Mouse (Mus musculus) heart, postnatal 10 days (tissue): ENCODE measurements at regions not wholly inside any gene's neighbourhood (a gene's known extent, or its start where the extent isn't known, plus 50 kb on each side); places are given as distances from the start of the nearest gene placed in this dataset.

Experiments
- DNase-seq, 2 experiments: peaks; one replicate each; pipeline ENCODE4 v3.0.0; 2021
- intact Hi-C: fragments of 180-260 bp; cut with DNase I; formaldehyde crosslinking; loops from one replicate; pipeline ENCODE4 v1.15.1; 2025

DNA sequence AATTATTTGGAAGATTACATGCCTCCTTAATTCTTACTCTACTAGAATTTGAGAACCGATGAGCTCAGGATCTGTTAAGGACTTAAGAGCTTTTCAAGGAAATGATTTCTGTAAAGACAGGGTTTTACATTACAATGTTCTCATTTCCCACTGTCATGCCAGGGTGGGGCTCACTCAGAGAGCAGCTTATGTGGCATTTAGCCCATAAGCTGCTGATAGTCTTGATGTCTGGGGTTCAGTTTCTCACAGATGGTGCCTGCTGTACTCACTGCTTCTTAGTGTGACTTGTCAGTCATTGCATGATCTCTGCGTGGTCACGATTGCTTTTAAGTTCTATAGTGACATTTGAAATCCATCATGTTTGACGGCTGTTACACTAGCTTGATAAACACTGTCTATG is 484.8 kb downstream of the Pcdh17 start:
- DNase-seq: no peak
- intact Hi-C loops: no loop called here

DNA sequence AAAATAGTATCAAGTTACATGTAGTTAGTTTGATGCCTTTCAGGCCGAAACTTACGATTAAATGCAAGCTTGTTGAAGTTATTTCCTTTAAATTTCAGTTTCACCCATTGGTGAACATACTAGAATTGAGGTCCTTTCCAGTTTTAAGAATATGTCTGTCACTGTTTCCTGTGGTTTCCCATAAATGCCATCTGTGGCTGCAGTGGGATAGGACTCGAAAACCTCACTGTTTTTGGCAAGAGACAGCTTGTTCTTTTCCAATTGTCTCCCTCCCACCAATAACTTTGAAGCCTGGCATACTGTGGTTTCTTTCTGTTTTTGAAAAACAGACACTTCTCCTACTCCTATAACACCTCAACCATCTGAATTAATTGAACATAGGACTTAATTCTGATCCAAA is 490.7 kb downstream of the Pcdh17 start:
- DNase-seq: no peak
- intact Hi-C loops: no loop called here

DNA sequence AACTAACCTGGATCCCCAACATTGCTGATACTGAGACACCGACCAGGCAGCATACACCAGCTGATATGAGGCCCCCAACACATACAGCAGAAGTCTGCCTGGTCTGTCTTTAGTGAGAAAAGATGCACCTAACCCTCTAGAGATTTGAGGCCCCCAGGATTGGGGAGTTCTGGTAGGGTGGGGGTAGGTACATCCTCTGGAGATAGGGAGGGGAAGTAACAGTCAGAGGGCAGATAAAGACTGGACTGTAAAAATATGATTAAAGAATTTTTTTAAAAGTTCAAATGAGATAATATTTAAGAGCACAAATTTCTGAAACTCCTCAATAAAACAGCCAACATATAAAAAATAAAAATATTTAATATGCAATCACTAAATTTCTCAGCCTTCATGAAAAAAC is 511.9 kb downstream of the Pcdh17 start:
- DNase-seq: no peak
- intact Hi-C loops: no loop called here

DNA sequence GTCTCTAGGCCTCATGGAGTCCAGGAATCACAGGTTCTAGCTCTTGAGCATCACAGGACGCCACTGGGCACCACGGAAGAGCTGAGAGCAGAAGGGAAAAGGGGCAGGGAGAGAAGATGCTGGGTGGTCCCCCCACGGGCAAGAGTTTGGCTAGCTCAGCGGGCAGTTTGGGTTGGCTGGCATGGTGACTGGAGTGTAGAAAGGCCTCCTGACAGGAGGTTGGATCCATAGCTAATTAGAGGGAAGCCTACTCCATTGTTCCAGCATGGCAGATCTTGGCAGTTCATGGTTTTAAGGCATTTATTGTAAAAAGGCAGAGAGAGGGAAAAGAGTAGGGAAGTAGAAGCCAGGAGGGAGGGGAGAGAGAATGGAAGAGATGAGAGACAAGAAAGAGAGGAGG is 544.4 kb downstream of the Pcdh17 start:
- DNase-seq: no peak
- intact Hi-C loops: loop anchor here (5.0 kb wide), 1 partner anchor 80 kb away; no protein-coding TSS in a partner anchor

DNA sequence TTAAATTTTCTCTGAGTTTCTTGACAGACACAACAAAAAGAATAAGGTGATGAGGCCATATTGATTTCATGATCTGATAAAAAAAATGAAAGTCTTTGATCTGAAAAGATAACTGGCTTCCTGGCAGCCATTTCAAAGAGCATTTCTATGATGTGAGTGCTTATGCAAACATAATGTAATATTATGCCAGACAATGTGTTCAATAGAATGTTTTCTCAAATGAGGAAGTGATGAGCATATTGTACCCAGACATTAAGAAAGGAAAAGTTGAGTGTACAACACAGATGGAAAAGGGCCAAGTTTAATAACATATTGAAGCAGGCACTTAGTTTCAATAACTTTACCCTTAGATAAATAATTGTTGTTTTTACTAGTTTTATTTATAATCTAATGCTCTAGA is 569.0 kb downstream of the Pcdh17 start:
- intact Hi-C loops: no loop called here
- no peak for DNase-seq
